Mouse (Mus musculus) small intestine, adult 2 months (tissue): ENCODE data around the gene Nrip2. TPM values are rescaled to one million over a fixed set of nuclear protein-coding genes. Genes with fewer than 3 reads are reported as not detected.
"Not testable (repeated sequence)": the region's sequence is repeated elsewhere in the genome, so short reads cannot be mapped to it uniquely, and the experiment has no call there.

ENCODE experiments used
- H3K27ac ChIP-seq: fragments of 200-500 bp; 2 replicates; pipeline ENCODE4 v1.5.1; 2012; ENCODE audit warnings: low read depth, low read length, control low read depth, inconsistent platforms; ENCODE audit not compliant: insufficient read depth
- H3K27me3 ChIP-seq: fragments of 200-500 bp; 2 replicates; pipeline ENCODE4 v1.6.1; 2012; ENCODE audit warnings: mild to moderate bottlenecking, moderate library complexity, low read length, inconsistent platforms; ENCODE audit not compliant: control insufficient read depth, insufficient read depth
- H3K36me3 ChIP-seq: fragments of 200-500 bp; 2 replicates; pipeline ENCODE4 v1.6.1; 2012; ENCODE audit warnings: mild to moderate bottlenecking, low read length, control low read depth, inconsistent platforms; ENCODE audit not compliant: control insufficient read depth, insufficient read depth
- H3K4me1 ChIP-seq: fragments of 200-500 bp; 2 replicates; pipeline ENCODE4 v1.6.1; 2012; ENCODE audit warnings: low read length, inconsistent platforms, mixed read lengths; ENCODE audit not compliant: control insufficient read depth, insufficient read depth, insufficient read length
- H3K4me3 ChIP-seq: fragments of 200-500 bp; 2 replicates; pipeline ENCODE4 v1.5.1; 2012; ENCODE audit warnings: low read depth, mild to moderate bottlenecking, control low read depth, inconsistent platforms, low read length, moderate library complexity
- CTCF ChIP-seq: fragments of 200-500 bp; IDR thresholded peaks from 2 replicates; pipeline ENCODE4 v1.5.1; 2012; ENCODE audit warnings: low read depth, mild to moderate bottlenecking, control low read depth, inconsistent platforms, low read length, moderate library complexity, mixed read lengths; ENCODE audit not compliant: insufficient replicate concordance, insufficient read length; ENCODE audit errors: extremely low read depth
- POLR2A ChIP-seq: fragments of 200-500 bp; IDR thresholded peaks from 2 replicates; pipeline ENCODE4 v1.6.1; 2012; ENCODE audit warnings: low read depth, mild to moderate bottlenecking, control low read depth, inconsistent platforms, low read length, moderate library complexity
- WGBS: fragments of 180-500 bp; shearing (Covaris S2); methylation state at CpG from one replicate; pipeline ENCODE4 v1.1.7; 2018; 5-methylcytosine and 5-hydroxymethylcytosine counted together
- polyA plus RNA-seq: library from polyadenylated mRNA; depleted of rRNA; stranded (reverse); fragments of >200 nt; gene quantifications from 2 replicates; pipeline ENCODE4 v1.2.3, GENCODE M21; 2012

The Nrip2 gene
- polyA plus RNA-seq, 1 experiment = 0.49 TPM

- peaks cover 4% of the 10 kb centered on the region; the same call in 1 of the 2 replicates for H3K36me3 ChIP-seq
- 90% methylated on average over 17 of the region's 17 CpGs for WGBS
These were observed 22.6 kb upstream of the Nrip2 start for GRCm38 (mm10) chr6:128376371-128377085.

GRCm38 (mm10) chr6:128379636-128380035 lies 19.5 kb upstream of the Nrip2 start:
- Histone ChIP-seq H3K4me3 (no peak overlapping the region), H3K27me3 (no peaks in the 10 kb centered on the region), H3K27ac (no peak overlapping the region), H3K4me1 (no peaks in the 10 kb centered on the region), H3K36me3 (0 out of 2 replicates have a peak, but pooled peaks cover under 1% of the 10 kb centered on the region)
- TF ChIP-seq POLR2A = no peak
- TF ChIP-seq CTCF = no peak
- WGBS = 77% methylated on average over 16 of the region's 16 CpGs

More at GRCm38 (mm10) chr6:128376371-128377085, 22.6 kb upstream of the Nrip2 start:
- Histone ChIP-seq H3K27ac (no peak overlapping the region), H3K4me3 (no peak overlapping the region), H3K4me1 (no peaks in the 10 kb centered on the region), H3K27me3 (no peaks in the 10 kb centered on the region)
- TF ChIP-seq CTCF = no peak
- no peak for TF ChIP-seq POLR2A

DNA sequence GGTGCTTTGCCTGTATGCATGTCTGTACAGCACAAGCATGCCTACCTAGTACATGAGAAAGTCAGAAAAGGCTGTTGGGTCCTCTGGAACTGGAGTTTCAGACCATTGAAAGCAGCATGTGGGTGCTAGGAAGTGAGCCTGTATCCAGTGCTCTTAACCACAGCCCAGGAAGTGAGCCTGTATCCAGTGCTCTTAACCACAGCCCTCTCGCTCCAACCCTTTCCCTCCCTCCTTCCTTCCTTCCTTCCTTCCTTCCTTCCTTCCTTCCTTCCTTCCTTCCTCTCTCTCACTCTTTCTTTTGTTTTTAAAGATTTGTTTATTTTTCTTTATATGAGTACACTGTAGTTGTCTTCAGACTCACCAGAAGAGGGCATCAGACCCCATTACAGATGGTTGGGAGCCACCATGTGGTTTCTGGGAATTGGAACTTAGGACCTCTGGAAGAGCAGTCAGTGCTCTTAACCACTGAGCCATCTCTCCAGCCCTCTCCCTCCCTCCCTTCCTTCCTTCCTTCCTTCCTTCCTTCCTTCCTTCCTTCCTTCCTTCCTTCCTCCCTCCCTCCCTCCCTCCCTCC lies 18.4 kb upstream of the Nrip2 start:
- not testable (repeated sequence) for H3K36me3 ChIP-seq, H3K27me3 ChIP-seq, H3K27ac ChIP-seq, H3K4me1 ChIP-seq, H3K4me3 ChIP-seq
- WGBS = 44% methylated on average over 1 of the region's 1 CpGs

DNA sequence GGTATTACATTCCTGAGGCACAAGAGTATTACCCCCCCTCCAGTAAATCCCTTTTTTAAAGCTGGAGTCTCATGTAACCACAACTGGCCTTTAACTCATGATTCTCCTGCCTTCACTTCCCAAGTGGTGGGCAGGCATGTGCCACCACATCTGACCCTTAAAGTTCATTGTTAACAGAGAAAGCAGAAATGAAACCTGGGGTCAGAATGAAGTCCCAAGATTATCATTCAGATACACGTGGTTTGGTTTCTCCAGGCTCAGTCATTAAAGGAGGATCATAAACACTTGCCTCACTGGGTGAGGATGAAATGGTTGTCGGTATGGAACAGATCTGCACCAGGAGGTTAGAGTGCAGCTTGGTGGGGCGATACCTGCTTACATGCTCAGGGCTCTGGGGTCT lies 17.8 kb upstream of the Nrip2 start:
- 49% methylated on average over 3 of the region's 3 CpGs for WGBS
- H3K36me3 ChIP-seq = no peaks in the 10 kb centered on the region
- no peak overlapping the region for H3K27ac ChIP-seq
- H3K4me3 ChIP-seq = no peak overlapping the region
- TF ChIP-seq POLR2A (no peak), CTCF (no peak)
- no peaks in the 10 kb centered on the region for H3K4me1 ChIP-seq
- no peaks in the 10 kb centered on the region for H3K27me3 ChIP-seq

GRCm38 (mm10) chr6:128383752-128384151 lies 15.3 kb upstream of the Nrip2 start:
- Histone ChIP-seq H3K36me3 (no peaks in the 10 kb centered on the region), H3K4me3 (no peak overlapping the region), H3K27ac (no peak overlapping the region), H3K27me3 (no peaks in the 10 kb centered on the region), H3K4me1 (peaks cover under 1% of the 10 kb centered on the region; the same call in 1 of the 2 replicates)
- WGBS = 81% methylated on average over 7 of the region's 7 CpGs
- TF ChIP-seq POLR2A = no peak

DNA sequence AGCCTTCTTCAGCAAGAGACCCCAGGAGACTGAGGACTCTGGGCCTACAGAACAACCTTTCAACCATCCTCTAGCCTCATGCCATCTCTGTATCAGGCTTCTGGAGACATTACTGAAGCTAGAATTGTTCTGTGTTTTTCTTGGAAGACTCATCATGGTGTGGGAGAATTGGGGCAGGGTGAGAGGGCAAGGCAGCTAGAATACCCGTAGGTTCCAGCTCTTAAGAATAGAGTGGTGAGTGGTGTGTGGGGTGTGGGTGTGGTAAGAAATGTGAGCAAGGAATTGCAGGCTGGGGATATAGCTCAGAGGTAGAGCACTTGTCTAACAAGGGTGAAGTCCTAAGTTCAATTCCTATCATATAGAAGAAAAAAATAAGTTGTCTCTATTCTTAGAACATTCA lies 14.1 kb upstream of the Nrip2 start:
- H3K36me3 ChIP-seq = no peaks in the 10 kb centered on the region
- TF ChIP-seq POLR2A (no peak), CTCF (no peak)
- no peak overlapping the region for H3K27ac ChIP-seq
- WGBS = 29% methylated on average over 1 of the region's 1 CpGs
- H3K4me3 ChIP-seq = no peak overlapping the region
- no peaks in the 10 kb centered on the region for H3K27me3 ChIP-seq
- peaks cover 2% of the 10 kb centered on the region; the same call in 1 of the 2 replicates for H3K4me1 ChIP-seq

GRCm38 (mm10) chr6:128389185-128389584 lies 9.9 kb upstream of the Nrip2 start:
- H3K4me3 ChIP-seq = no peak overlapping the region
- WGBS = 39% methylated on average over 1 of the region's 1 CpGs
- H3K27ac ChIP-seq = no peak overlapping the region
- no peaks in the 10 kb centered on the region for H3K27me3 ChIP-seq
- peaks cover 2% of the 10 kb centered on the region; the same call in 1 of the 2 replicates for H3K4me1 ChIP-seq
- H3K36me3 ChIP-seq = no peaks in the 10 kb centered on the region
- TF ChIP-seq CTCF (no peak), POLR2A (no peak)
